Mouse (Mus musculus) brain, embryonic 14.5 days (tissue): ENCODE data around the gene Slc39a8.

Experiments
- CTCF ChIP-seq: fragments of 200-500 bp; IDR thresholded peaks from 2 replicates; pipeline ENCODE4 v1.5.1; 2012; ENCODE audit warnings: inconsistent platforms, mild to moderate bottlenecking, moderate library complexity, borderline replicate concordance; ENCODE audit not compliant: insufficient read depth, insufficient read length; ENCODE audit errors: extremely low read depth
- POLR2A ChIP-seq: fragments of 200-500 bp; IDR thresholded peaks from 2 replicates; pipeline ENCODE4 v1.6.1; 2012; ENCODE audit warnings: mild to moderate bottlenecking, inconsistent platforms, borderline replicate concordance; ENCODE audit not compliant: poor library complexity, insufficient read depth, insufficient read length, severe bottlenecking; ENCODE audit errors: extremely low read depth

DNA sequence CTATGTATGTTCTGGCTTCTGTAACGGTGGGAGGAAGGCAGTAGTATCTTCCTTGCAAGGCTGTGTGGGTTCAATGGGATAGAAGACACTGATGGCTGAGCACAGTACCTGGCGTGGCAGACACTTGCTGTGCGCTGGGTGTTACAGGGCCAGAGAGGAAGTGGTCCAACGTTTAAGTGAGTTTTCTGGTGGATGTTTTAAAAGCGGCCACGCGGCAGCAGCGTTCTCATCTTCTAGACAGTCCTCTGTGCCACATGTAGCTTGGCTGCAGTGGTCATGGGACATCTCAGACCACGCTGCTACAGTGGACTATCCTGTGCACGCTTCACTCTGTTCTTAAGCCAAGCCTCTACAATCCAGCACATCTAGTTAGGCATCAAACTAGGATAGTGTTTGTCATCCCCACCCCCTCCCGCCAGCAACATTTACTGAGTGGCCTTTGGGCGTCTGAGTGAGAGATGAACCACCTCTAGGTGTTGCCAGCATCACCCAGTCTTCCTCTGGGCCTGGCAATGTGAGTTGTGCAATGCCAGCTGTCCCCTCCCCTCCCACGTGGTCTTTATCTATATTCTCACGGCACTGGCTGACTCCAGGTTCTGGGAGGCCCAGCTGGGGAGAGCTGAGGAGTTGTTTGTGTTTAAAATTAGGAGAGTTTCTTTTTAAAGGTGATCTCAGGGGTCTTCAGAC lies 29.4 kb downstream of the Slc39a8 start:
- no peak for TF ChIP-seq POLR2A
- TF ChIP-seq CTCF: no peak
